Mouse (Mus musculus): Measurements from ENCODE around the gene Creb3l4.

DNA sequence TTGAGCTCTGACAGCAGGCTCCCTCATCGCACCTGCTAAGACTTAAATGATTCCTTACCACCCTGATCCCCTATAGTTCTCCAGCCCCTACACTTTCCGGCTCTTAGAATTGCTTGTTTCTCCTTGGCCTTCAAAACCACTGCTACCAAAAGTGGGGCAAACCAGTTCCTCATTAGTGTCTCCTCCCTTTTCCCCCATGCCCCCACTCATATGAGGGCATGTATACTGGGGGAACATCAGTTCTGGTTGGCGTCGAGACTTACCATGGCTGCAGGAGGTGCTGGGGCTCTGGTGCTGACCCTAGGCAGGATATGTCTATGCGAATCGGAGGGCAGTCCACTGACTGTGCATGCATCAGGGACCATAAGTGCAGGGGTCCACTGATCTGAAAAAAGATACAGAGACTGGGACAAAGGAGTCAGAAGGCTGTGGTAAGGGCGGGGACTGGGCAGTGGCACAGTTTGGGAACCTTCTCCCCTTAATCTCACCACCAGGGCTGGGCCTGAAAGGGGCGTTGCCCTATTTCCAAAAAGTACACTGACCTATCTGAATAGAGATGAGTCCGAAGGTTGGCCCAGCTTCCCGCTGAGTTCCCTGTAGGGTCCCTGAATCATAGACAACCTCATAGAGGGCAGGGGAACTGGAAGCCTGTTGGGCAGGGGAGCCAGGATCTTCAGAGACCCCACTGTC is 1.5 kb downstream of the Creb3l4 start:
- TF ChIP-seq CTCF (IDR thresholded peaks at IDR 0.05; ENCODE audit: borderline replicate concordance, insufficient read depth, low read length) = no peak
- no peak for TF ChIP-seq POLR2A (IDR thresholded peaks at IDR 0.05; ENCODE audit: low read depth, low read length)
